ENCODE assay signal across 25 mouse cellular contexts in genomic region chr7:44664731-44665130, GRCm38 (mm10). TPM values are rescaled to one million over a fixed set of nuclear protein-coding genes. Genes with fewer than 3 reads are reported as not detected.
DNase-seq lines count a peak whose midpoint lies in the region; ATAC-seq and TF ChIP-seq lines count a peak whose summit lies in the region.
"Had no signal": no experiment of that assay in that cellular context is flagged by ENCODE, and none has a peak within 500 bp of the region (broad histone marks: within the 10 kb centered on the region; RNA-seq: fewer than 3 reads in every experiment).

No protein-coding gene starts in this region.

- no peak for DNase-seq in lung, postnatal 25 days (ENCODE audit: low spot score)
- DNase-seq in testis, postnatal 14 days (ENCODE audit: low spot score), result no peak
- peak; percentile 53 for DNase-seq in ZHBTc4 (ENCODE audit: low read depth, low spot score)
- no peak for DNase-seq in layer of hippocampus, adult 2 months (ENCODE audit: low spot score in 2 of 2)
- DNase-seq in left cerebral cortex, postnatal 10 days (ENCODE audit: extremely low spot score in 1 of 2, low spot score in 2 of 2), result no peak
- DNase-seq: adrenal gland, adult 2 months; adrenal gland, postnatal 25 days; cerebellum, adult 18-20 months; cerebellum, adult 9-11 months; cerebellum, postnatal 36 days; gastrocnemius, postnatal 14 days; heart, adult 2 months; heart, postnatal 14 days had no signal

- no peaks in the 10 kb centered on the region for H3K9me3 ChIP-seq in lung, embryonic 15.5 days
- H3K9me3 ChIP-seq: embryonic facial prominence, embryonic 13.5 days; forebrain, embryonic 12.5 days; heart, embryonic 15.5 days; hindbrain, embryonic 13.5 days had no signal

- H3K27me3 ChIP-seq in lung, embryonic 15.5 days, result no peaks in the 10 kb centered on the region
- H3K27me3 ChIP-seq in testis, adult 2 months (ENCODE audit: control insufficient read depth, insufficient read depth, low read length), result no peaks in the 10 kb centered on the region

- H3K9ac ChIP-seq in lung, embryonic 15.5 days, result no peak overlapping the region
- H3K9ac ChIP-seq: embryonic facial prominence, embryonic 13.5 days; forebrain, embryonic 12.5 days; heart, embryonic 15.5 days; hindbrain, embryonic 13.5 days had no signal

- H3K27ac ChIP-seq in lung, embryonic 15.5 days, result peak overlapping the region; percentile 60
- H3K27ac ChIP-seq in testis, adult 2 months (ENCODE audit: control insufficient read depth, insufficient read depth, low read depth, low read length), result no peak overlapping the region
- no peak overlapping the region for H3K27ac ChIP-seq in layer of hippocampus, adult 2 months
- H3K27ac ChIP-seq: embryonic facial prominence, embryonic 13.5 days; forebrain, embryonic 12.5 days; heart, adult 2 months; heart, embryonic 15.5 days; hindbrain, embryonic 13.5 days had no signal

- no peak for TF ChIP-seq CTCF in testis, adult 2 months (IDR thresholded peaks at IDR 0.05; ENCODE audit: control insufficient read depth, insufficient read depth, insufficient replicate concordance, low read depth, low read length)
- no peak for TF ChIP-seq CTCF in layer of hippocampus, adult 2 months (conservative IDR thresholded peaks at IDR 0.05)

- no peak for ATAC-seq in lung, embryonic 15.5 days (ENCODE audit: borderline replicate concordance, extremely low read depth, low FRiP score, low TSS enrichment)
- ATAC-seq: forebrain, embryonic 16.5 days had no signal

- no peak overlapping the region for H3K4me2 ChIP-seq in lung, embryonic 15.5 days
- H3K4me2 ChIP-seq: embryonic facial prominence, embryonic 13.5 days; forebrain, embryonic 12.5 days; heart, embryonic 11.5 days; heart, embryonic 15.5 days; hindbrain, embryonic 13.5 days had no signal

- H3K36me3 ChIP-seq in lung, embryonic 15.5 days, result no peaks in the 10 kb centered on the region
- no peaks in the 10 kb centered on the region for H3K36me3 ChIP-seq in testis, adult 2 months (ENCODE audit: control insufficient read depth, insufficient read depth, low read length)
- H3K36me3 ChIP-seq: embryonic facial prominence, embryonic 13.5 days; forebrain, embryonic 12.5 days; heart, embryonic 15.5 days; hindbrain, embryonic 13.5 days had no signal

- no peak for TF ChIP-seq POLR2A in testis, adult 2 months (IDR thresholded peaks at IDR 0.05; ENCODE audit: control insufficient read depth, low read depth, low read length)

- peaks cover 30% of the 10 kb centered on the region for H3K4me1 ChIP-seq in lung, embryonic 15.5 days
- H3K4me1 ChIP-seq in testis, adult 2 months (ENCODE audit: control insufficient read depth, insufficient read depth, low read length), result peaks cover 15% of the 10 kb centered on the region
- H3K4me1 ChIP-seq: forebrain, embryonic 12.5 days; heart, embryonic 15.5 days; hindbrain, embryonic 13.5 days had no signal

- WGBS in lung, embryonic 15.5 days, result 28% methylated on average over 11 of the region's 11 CpGs

- no peak overlapping the region for H3K4me3 ChIP-seq in lung, embryonic 15.5 days
- H3K4me3 ChIP-seq in testis, adult 2 months (ENCODE audit: control insufficient read depth, low read depth, low read length), result peak overlapping the region; percentile 12; the same call in 1 of the 2 replicates
- no peak overlapping the region for H3K4me3 ChIP-seq in layer of hippocampus, adult 2 months
- H3K4me3 ChIP-seq: embryonic facial prominence, embryonic 13.5 days; forebrain, embryonic 12.5 days; heart, adult 2 months; heart, embryonic 15.5 days; hindbrain, embryonic 13.5 days had no signal

- intact Hi-C loops in left cerebral cortex, postnatal 10 days (cut with DNase I), result no loop called here

RNA-seq across cellular contexts. Expression of gene Myh14, which starts 5.9 kb away (rescaled TPM):
- 44.1 and 47.8 TPM in 2 replicates for polyA plus RNA-seq in lung, embryonic 15.5 days (2015; fragmentation: Nextera tagmentation; extraction: Ambion mirVana)
- 1.2 and 2.6 TPM in 2 replicates for polyA plus RNA-seq in testis, adult 2 months (2012; rRNA removed)
- total RNA-seq in layer of hippocampus, adult 2 months (2021), result 10 to 100 TPM; 30.4 TPM
- 1 to 10 TPM; 9.1 to 9.7 TPM for total RNA-seq in left cerebral cortex, postnatal 10 days (2021)

RNA-seq across cellular contexts. Expression of gene Izumo2, which starts 43.8 kb away (rescaled TPM):
- not detected in 2 replicates for polyA plus RNA-seq in lung, embryonic 15.5 days (2015; fragmentation: Nextera tagmentation; extraction: Ambion mirVana)
- 171 and 196 TPM in 2 replicates for polyA plus RNA-seq in testis, adult 2 months (2012; rRNA removed)
- total RNA-seq in layer of hippocampus, adult 2 months (2021), result not detected
- total RNA-seq in left cerebral cortex, postnatal 10 days (2021), result not detected
- total RNA-seq: adrenal gland, adult 2 months; adrenal gland, postnatal 25 days; gastrocnemius, postnatal 14 days; heart, adult 2 months; heart, postnatal 14 days; hematopoietic stem cell, adult 5-6 weeks; MEL had no signal
- polyA plus RNA-seq: adrenal gland, adult 2 months; C2C12; embryonic facial prominence, embryonic 13.5 days; forebrain, embryonic 12.5 days; forebrain, embryonic 16.5 days; frontal cortex, adult 2 months; heart, adult 2 months; heart, embryonic 11.5 days; heart, embryonic 15.5 days; hindbrain, embryonic 13.5 days had no signal
